Comparison of ENCODE assay signal across 9 mouse cellular contexts in genomic region chr4:53115866-53116265, GRCm38 (mm10). TPM values are rescaled to one million over a fixed set of nuclear protein-coding genes. Genes with fewer than 3 reads are reported as not detected.
A peak's percentile ranks its signal among the peaks of the same experiment; 100 is the strongest.
DNase-seq lines count a peak whose midpoint lies in the region; ATAC-seq lines count a peak whose summit lies in the region.
"Had no signal": no experiment of that assay in that cellular context is flagged by ENCODE, and none has a peak within 500 bp of the region (broad histone marks: within the 10 kb centered on the region; RNA-seq: fewer than 3 reads in every experiment).

No protein-coding gene starts in this region.

- H3K4me3 ChIP-seq in forebrain, embryonic 10.5 days: no peak overlapping the region
- no peak overlapping the region for H3K4me3 ChIP-seq in forebrain, embryonic 13.5 days
- H3K4me3 ChIP-seq in embryonic facial prominence, embryonic 15.5 days (replicated peaks): no peak overlapping the region
- H3K4me3 ChIP-seq: neural tube, embryonic 13.5 days had no signal

- H3K27ac ChIP-seq in forebrain, embryonic 10.5 days: peak overlapping the region; percentile 66
- H3K27ac ChIP-seq in forebrain, embryonic 13.5 days: no peak overlapping the region
- 0 out of 2 replicates have a peak overlapping the region, but pooled peaks have one; percentile 11 for H3K27ac ChIP-seq in embryonic facial prominence, embryonic 15.5 days (replicated peaks)
- H3K27ac ChIP-seq: neural tube, embryonic 13.5 days had no signal

- no peak overlapping the region for H3K9ac ChIP-seq in forebrain, embryonic 13.5 days
- H3K9ac ChIP-seq in embryonic facial prominence, embryonic 15.5 days: no peak overlapping the region
- H3K9ac ChIP-seq: neural tube, embryonic 13.5 days had no signal

- ATAC-seq in forebrain, embryonic 13.5 days: no peak
- ATAC-seq in embryonic facial prominence, embryonic 15.5 days (ENCODE audit: insufficient number of reproducible peaks, low FRiP score, low TSS enrichment, low read depth): no peak

- DNase-seq in forebrain, embryonic 10.5 days (ENCODE audit: extremely low spot score, low spot score): no peak
- peak; percentile 27 for DNase-seq in right cerebral cortex, adult 18-20 months
- no peak for DNase-seq in right cerebral cortex, postnatal 14 days
- DNase-seq in layer of hippocampus, adult 11-12 months (ENCODE audit: low spot score): peak; percentile 49
- peak; percentile 51 for DNase-seq in splenic B cell, adult 2 months (ENCODE audit: low read depth, low spot score)
- DNase-seq in thymus, postnatal 0 days (ENCODE audit: low spot score): no peak

- no peaks in the 10 kb centered on the region for H3K9me3 ChIP-seq in forebrain, embryonic 10.5 days
- H3K9me3 ChIP-seq in forebrain, embryonic 13.5 days (replicated peaks): no peaks in the 10 kb centered on the region
- H3K9me3 ChIP-seq in embryonic facial prominence, embryonic 15.5 days (replicated peaks): no peaks in the 10 kb centered on the region
- H3K9me3 ChIP-seq: neural tube, embryonic 13.5 days had no signal

- WGBS in forebrain, embryonic 10.5 days: 16% methylated on average over 2 of the region's 5 CpGs
- 11% methylated on average over 3 of the region's 5 CpGs for WGBS in forebrain, embryonic 13.5 days
- WGBS in embryonic facial prominence, embryonic 15.5 days: 17% methylated on average over 3 of the region's 5 CpGs

- no peak overlapping the region for H3K4me2 ChIP-seq in forebrain, embryonic 13.5 days
- H3K4me2 ChIP-seq in embryonic facial prominence, embryonic 15.5 days (replicated peaks): no peak overlapping the region
- H3K4me2 ChIP-seq: neural tube, embryonic 13.5 days had no signal

- H3K4me1 ChIP-seq in forebrain, embryonic 10.5 days: peaks cover 32% of the 10 kb centered on the region
- H3K4me1 ChIP-seq in forebrain, embryonic 13.5 days: peaks cover 20% of the 10 kb centered on the region
- peaks cover 21% of the 10 kb centered on the region for H3K4me1 ChIP-seq in embryonic facial prominence, embryonic 15.5 days

- H3K36me3 ChIP-seq in forebrain, embryonic 10.5 days (replicated peaks): no peaks in the 10 kb centered on the region
- peaks cover 6% of the 10 kb centered on the region; the same call in 1 of the 2 replicates for H3K36me3 ChIP-seq in forebrain, embryonic 13.5 days (ENCODE audit: poor library complexity, severe bottlenecking)
- 0 out of 2 replicates have a peak, but pooled peaks cover 7% of the 10 kb centered on the region for H3K36me3 ChIP-seq in embryonic facial prominence, embryonic 15.5 days
- no peaks in the 10 kb centered on the region; the same call in 1 of the 2 replicates for H3K36me3 ChIP-seq in splenic B cell, adult 2 months (ENCODE audit: control insufficient read depth, insufficient read depth, low read length, poor library complexity, severe bottlenecking)

- no peaks in the 10 kb centered on the region for H3K27me3 ChIP-seq in forebrain, embryonic 10.5 days (ENCODE audit: poor library complexity, severe bottlenecking)
- no peaks in the 10 kb centered on the region for H3K27me3 ChIP-seq in forebrain, embryonic 13.5 days
- H3K27me3 ChIP-seq in embryonic facial prominence, embryonic 15.5 days: no peaks in the 10 kb centered on the region
- H3K27me3 ChIP-seq in splenic B cell, adult 2 months (ENCODE audit: control insufficient read depth, insufficient read depth, low read length, poor library complexity, severe bottlenecking): no peaks in the 10 kb centered on the region
- H3K27me3 ChIP-seq: neural tube, embryonic 13.5 days had no signal

RNA-seq across cellular contexts. Expression of gene Abca1, which starts 43.8 kb away (rescaled TPM):
- polyA plus RNA-seq in forebrain, embryonic 10.5 days (2016; fragmentation: Nextera tagmentation; extraction: Ambion mirVana): 2.2 and 2.6 TPM in 2 replicates
- polyA plus RNA-seq in forebrain, embryonic 13.5 days (2015; fragmentation: Nextera tagmentation; extraction: Ambion mirVana): 6.1 and 6.7 TPM in 2 replicates
- polyA plus RNA-seq in embryonic facial prominence, embryonic 15.5 days (2015; fragmentation: Nextera tagmentation; extraction: Ambion mirVana): 8.2 and 9.2 TPM in 2 replicates
- 2.9 and 4.6 TPM in 2 replicates for polyA plus RNA-seq in thymus, postnatal 0 days (2015; fragmentation: Nextera tagmentation; extraction: Ambion mirVana)

Comparison
In these comparisons a context has a peak if more than half of its experiments do, and no peak if none do; other contexts are left out.
1. DNase-seq: peak in right cerebral cortex, adult 18-20 months (single experiment), layer of hippocampus, adult 11-12 months (single experiment) and splenic B cell, adult 2 months (single experiment); none in forebrain, embryonic 10.5 days (single experiment), right cerebral cortex, postnatal 14 days (single experiment) and thymus, postnatal 0 days (single experiment).